Mouse (Mus musculus) T-helper 17 cell (primary cell): Measurements from ENCODE around the gene Cyp39a1.

ENCODE experiments used
- in situ Hi-C, 2 experiments: fragments of 300-600 bp; cut with MboI, MseI; formaldehyde crosslinking; loops; 1 replicate in 1 of 2; 2 replicates in 1 of 2; pipeline ENCODE4 v1.15.1; 2025; ENCODE audit warnings: high pct_unique_total_duplicates in 2 of 2

Gene Cyp39a1

DNA sequence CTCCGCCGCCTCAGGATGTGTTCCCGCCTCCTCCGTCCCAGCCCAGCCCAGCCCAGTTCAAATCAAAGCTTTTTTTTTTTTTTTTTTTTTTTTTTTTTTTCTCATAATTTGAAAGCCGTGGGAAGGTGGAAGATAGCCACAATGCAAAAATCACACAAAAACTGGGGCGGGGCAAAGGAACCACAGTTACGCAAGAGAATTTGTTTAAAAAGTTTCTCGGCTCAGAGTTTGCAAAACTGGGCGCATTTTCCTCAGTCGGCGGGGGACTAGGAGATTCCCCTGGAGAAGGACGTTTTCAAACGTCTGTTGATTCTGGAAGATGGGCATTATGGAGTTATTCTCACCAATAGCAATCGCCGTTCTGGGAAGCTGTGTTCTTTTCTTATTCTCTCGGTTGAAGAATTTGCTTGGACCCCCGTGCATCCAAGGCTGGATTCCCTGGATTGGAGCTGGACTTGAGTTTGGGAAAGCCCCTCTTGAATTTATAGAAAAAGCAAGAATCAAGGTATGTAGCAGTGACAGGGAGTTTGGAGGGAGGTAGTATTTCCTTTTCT lies at the start of gene Cyp39a1:
Gene Cyp39a1 (plus strand): TSS at position 136 of the 554 bp plus-strand sequence.
- in situ Hi-C loops = no loop called here

- in situ Hi-C loops = no loop called here
These were observed 48.1 kb upstream of the Cyp39a1 start for GRCm38 (mm10) chr17:43619156-43619555.

DNA sequence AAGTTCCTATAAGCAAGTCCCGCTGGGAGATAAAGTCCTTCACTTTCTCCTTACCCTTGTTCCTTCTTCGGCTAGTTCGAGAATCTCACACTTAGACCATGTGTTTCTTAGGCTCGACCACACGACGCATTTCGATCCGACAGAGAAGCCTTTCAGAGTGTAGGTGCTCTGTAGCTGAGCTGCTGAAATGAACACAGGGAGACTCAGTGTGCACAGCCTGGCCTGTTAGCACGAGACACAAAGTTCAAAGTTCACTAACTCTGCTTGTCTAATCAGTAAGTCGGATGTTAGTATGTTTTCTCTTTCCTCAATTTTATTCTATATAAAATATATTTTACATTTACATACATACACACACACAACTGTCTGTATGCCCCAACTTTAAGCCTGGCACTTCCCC lies 45.1 kb upstream of the Cyp39a1 start:
- in situ Hi-C loops = no loop called here

DNA sequence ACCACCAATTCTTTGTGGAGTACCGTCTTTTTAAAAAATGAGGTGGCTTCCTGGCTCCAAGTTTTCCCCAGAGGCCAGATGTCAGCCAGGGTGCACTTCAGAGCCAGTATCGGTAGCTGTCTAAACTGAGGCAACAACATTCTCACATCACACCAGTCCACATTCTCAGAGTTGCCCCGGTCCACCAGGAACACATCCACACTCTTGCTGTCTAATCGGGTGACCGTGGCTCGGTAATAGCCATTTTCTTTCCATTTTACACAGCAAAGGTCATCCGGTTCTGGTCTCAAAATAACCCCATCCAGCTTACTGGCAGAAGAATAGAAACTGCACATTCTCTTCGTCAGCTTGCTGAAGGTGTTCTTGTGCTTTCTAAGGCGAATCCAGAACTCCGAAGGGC lies 39.0 kb upstream of the Cyp39a1 start:
- in situ Hi-C loops = no loop called here

GRCm38 (mm10) chr17:43629026-43629495 lies 38.2 kb upstream of the Cyp39a1 start:
- in situ Hi-C loops = no loop called here

DNA sequence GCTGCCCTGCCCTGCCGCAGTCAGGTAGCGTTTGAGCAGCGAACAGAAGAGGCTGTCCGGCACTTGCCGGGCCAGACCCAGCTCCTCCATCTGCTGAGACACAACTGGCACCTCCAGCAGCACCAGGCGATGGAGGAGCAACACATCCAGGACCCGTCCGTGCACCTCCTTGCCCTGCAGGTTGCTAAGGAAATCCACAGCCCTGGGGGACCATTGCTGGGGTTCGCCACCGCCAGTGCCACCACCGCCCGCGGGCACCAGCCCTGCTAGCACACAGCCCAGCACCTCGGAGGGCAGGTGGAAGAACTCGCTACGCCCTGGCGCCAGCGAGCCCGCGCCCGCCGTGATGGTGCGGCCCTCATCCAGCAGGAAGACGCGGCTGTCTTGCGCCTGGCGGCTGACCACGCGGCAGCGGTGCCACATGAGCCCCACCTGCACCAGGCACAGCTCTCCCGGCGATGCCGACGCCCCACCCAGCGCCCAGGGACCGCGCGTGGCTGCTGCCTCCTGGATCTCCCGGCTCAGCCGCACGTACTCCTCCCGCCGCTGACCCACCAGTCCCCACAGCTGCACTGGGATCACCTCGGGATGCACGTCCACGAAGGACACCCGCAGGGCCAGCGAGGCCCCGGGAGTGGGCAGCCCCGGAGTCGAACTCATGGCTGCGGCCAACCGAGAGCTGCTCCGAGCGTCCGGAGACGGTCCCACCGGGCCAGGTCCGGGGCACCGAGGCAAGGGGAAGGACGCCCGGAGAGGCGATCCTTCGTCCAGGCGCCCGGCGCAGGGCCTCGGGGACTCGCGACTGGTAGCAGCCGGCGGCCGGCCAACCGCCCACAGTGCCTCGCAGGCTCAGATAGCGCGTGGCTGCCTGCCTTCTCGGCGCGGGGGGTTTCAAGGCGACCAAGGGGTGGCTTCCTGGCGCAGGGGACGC lies 37.5 kb upstream of the Cyp39a1 start, which contains the start of gene Tdrd6:
Gene Tdrd6 (minus strand): TSS at position 804 of the 931 bp plus-strand sequence.
- in situ Hi-C loops = no loop called here

GRCm38 (mm10) chr17:43630427-43630760 lies 36.8 kb upstream of the Cyp39a1 start:
- in situ Hi-C loops = no loop called here

GRCm38 (mm10) chr17:43637146-43637545 lies 30.1 kb upstream of the Cyp39a1 start:
- in situ Hi-C loops = no loop called here

GRCm38 (mm10) chr17:43640825-43641224 lies 26.4 kb upstream of the Cyp39a1 start:
- in situ Hi-C loops = no loop called here

DNA sequence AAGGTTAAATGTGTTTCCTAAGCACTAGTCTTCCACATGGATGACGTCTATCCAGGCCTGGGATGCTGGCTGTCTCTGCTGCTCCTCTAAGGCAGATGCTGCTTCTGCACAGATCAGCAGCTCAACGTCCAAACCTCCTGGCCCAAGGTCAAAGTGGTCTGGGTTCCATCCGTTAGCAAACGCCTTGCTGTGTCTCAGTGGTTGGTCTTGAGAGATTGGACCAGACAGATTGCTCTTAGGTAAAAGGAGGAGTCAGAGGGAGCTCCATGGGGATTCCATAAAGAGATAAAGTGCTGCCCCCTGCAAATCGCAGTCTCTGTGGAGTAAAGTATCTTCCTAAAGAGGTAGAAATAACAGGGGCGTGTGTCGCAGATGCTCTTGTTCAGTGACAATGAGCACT lies 24.0 kb upstream of the Cyp39a1 start:
- in situ Hi-C loops = no loop called here

DNA sequence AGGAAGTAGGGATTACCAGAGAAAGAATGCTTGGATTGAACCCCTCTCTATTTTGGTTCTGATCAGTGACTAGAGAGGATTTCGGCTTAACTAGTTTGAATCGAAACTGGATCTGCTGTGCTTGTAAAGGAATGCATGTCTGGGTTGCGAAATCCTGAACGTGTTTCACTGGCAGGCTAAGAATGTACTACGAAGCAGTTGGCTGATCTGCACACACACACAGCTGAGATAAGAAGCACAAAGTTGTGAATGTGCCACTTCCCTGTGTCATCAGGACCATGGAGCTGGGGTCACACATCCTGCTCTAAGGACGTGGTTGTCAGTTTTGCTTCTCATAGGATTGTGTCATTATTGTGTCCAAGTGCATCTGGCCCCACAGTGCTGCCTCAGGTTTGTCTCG lies 22.9 kb upstream of the Cyp39a1 start:
- in situ Hi-C loops = no loop called here

DNA sequence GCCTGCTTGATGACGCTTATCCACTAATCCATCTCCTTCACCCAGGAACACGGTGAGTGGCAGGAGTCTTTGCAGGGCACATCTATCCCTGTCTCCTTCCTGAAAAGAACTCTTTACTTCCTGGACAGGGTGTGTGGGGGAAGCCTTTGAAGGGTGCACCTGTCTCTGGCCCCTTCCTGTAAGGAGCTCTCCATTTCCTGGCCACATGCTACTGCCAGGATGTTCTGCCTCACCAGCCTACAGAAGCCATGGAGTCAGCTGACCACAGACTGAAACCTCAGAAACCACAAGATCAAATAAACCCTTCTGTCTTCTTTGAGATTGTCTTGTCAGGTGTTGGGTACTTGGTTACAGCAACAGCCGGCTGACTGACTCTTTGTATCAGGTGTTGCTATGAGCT lies 22.1 kb upstream of the Cyp39a1 start:
- in situ Hi-C loops = no loop called here

DNA sequence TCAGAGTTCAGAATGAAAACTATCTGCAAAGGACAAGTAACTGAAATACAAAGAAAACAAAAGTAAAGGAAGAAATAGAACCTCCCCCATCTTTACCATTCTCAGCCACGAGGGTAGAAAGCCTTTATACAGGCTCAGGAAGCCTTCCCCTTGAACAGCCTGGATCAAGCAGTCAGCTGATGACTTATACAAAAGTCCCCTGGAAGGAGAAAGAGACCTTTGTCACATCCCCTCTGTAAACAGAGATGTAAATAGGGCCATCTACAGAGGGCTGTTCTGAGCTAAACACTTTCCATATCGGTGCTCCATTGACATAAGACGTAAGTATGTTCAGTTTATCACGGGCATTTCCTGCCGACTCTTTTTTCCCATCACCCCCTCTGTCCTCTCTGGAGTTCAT lies 20.3 kb upstream of the Cyp39a1 start:
- in situ Hi-C loops = no loop called here

GRCm38 (mm10) chr17:43649641-43650436 lies 17.4 kb upstream of the Cyp39a1 start:
- in situ Hi-C loops = no loop called here

DNA sequence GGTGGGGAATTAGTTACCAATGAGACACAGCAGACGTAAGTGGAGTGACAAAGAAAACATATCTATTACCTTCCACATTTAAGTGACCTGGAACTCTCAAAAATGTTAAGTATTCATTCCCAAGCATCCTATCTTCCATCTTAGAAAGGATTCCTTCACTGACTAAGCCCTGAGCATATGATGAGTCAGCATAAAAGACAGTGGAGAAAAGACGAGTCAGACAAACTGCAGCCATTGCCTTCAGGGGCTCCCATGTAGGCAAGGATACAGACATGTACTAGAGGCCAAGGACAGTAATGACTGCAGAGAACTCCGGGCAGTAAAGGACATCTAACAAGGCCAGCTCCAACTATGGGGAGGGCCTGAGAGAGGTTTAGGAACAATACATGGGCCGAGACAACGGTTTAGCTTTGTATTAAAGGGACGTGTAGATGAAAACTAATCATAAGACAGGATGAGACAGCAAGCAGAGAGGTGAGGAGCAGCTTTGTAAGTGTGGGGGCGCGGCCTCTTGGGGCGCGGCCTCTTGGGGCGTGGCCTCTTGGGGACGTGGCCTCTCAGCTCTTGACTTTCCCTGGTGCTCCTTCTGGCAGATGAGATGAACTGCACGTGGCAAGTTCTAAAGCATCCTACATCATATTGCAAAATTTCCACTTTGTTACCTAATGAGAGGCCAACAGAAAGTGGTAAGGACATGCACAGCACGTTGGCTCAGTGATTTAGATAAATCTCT lies 15.7 kb upstream of the Cyp39a1 start:
- in situ Hi-C loops = no loop called here

DNA sequence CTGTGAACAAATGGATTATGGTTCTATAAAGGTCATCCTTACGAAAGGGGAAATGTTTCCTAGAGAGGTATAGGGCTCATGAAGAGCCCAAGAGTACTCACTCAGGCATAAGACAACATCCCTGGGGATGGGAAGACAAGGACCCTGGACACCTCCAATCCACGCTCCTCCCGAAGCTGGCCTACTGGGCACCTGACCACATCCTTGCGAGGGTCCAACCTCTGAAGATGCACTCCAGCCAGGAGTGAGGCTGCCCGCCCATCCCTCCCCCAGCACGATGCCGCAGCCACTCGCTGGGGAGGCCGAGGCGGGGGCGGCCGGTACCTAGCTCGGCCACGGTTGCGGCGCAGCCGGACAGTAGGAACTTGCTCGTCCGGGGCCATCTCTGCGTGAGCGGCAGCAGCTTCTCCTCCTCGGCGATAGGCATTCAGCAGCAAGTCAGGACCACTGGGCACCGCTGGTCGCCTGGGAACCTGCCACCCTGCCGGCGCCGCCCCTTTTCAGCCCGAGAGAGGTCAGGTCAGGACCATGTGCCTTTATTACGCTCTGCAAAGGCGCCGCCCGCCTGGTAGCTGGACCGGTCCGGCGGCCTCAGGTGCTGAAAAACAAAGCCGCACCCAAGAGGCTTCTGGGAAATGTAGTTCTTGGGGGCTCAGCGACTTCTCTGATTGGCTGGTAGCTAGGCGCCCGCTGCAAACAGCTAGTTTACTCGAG lies 492 bp upstream of the Cyp39a1 start, which contains the start of gene Slc25a27:
Gene Slc25a27 (minus strand): TSS at position 639 of the 714 bp plus-strand sequence.
- in situ Hi-C loops = no loop called here

DNA sequence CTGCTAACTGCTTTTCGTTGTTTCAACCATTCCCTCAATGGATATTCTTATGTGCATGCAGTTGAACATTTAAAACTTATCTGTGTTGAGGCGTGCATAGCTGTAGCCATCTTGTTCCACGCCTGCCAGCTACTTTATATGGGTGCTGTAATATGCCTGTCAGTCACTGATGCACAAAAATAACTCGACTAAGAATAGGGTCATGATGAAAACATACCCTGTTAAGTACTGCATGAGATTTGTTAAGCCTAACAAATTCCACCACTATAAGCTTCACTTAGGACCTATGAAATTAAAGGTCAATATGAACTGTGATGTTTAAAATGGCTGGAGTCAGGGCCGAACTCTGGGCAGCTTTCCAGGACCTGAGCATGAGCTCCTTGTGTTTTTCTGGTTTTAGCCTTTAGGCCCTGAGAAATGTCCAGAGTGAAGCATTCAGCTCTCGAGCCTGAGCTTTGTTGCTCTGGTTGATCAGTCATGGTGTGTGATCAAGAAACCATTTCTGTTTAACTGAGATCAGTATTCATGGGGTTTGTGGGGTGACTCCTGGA lies 2.0 kb downstream of the Cyp39a1 start:
- in situ Hi-C loops = no loop called here

GRCm38 (mm10) chr17:43671907-43672306 lies 4.7 kb downstream of the Cyp39a1 start:
- in situ Hi-C loops = loop anchor here in 1 of 2 experiments (10.0 kb wide), 1 partner anchor 1823 kb away; no protein-coding TSS in a partner anchor

DNA sequence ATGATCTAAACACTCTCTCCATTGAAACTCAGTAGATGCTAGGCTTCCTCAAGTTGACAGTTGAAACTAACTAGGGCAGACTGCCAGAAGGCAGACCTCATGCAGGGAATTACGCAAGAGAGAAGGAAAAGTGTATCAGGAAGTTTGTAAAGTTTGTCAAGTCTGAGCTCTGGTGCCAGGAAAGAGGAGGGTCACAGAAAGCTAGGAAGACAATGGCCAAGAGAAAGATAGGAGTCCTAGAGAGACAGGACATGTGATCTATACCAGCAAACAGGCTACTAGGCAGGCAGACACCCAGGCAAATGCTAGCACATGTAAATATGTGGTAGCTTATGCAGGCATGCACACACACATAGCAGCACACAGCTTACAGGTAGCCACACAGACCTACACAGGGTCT lies 8.0 kb downstream of the Cyp39a1 start:
- in situ Hi-C loops = loop anchor here in 1 of 2 experiments (10.0 kb wide), 1 partner anchor 1820 kb away; no protein-coding TSS in a partner anchor

DNA sequence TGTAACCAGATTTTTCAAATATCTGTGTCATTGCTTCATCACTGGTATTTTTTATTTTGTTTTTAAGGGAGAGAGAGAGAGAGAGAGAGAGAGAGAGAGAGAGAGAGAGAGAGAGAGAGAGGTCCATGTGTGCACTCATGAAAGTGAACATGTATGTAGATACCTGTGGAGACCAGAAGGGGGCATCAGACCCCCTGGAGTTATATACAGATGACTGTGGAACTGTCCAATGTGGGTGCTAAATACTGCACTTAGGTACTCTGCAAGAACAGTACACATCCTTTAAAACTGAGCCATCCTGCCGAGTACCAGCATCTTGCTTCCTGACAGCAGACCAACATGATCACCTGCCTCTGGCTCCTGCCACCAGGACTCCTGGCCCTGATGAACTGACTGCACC lies 9.0 kb downstream of the Cyp39a1 start:
- in situ Hi-C loops = loop anchor here in 1 of 2 experiments (10.0 kb wide), 1 partner anchor 1819 kb away; no protein-coding TSS in a partner anchor
